Mouse (Mus musculus): Measurements from ENCODE around the gene Slc46a3. TPM values are rescaled to one million over a fixed set of nuclear protein-coding genes. Genes with fewer than 3 reads are reported as not detected.
"Not testable (repeated sequence)": the region's sequence is repeated elsewhere in the genome, so short reads cannot be mapped to it uniquely, and the experiment has no call there.

Slc46a3 gene
- total RNA-seq, 2 experiments from 2014 or later = 16.7 to 23.9 TPM

GRCm38 (mm10) chr5:147898254-147898653 lies 3.6 kb upstream of the Slc46a3 start:
- no peak for ATAC-seq (replicated peaks; ENCODE audit: low FRiP score, low TSS enrichment, poor library complexity, severe bottlenecking)

- ATAC-seq (replicated peaks; ENCODE audit: low FRiP score, low TSS enrichment, poor library complexity, severe bottlenecking) = not testable (repeated sequence)
Measured at GRCm38 (mm10) chr5:147896501-147896900, 1.9 kb upstream of the Slc46a3 start.

- ATAC-seq (replicated peaks; ENCODE audit: low FRiP score, low TSS enrichment, poor library complexity, severe bottlenecking) = 0 out of 2 replicates have a peak, but pooled peaks have one; percentile 6
Measured at GRCm38 (mm10) chr5:147895436-147896198, 1.0 kb upstream of the Slc46a3 start.

- no peak for ATAC-seq (replicated peaks; ENCODE audit: low FRiP score, low TSS enrichment, poor library complexity, severe bottlenecking)
Measured at GRCm38 (mm10) chr5:147893766-147894454, 705 bp downstream of the Slc46a3 start.

- peak; percentile 54 for ATAC-seq (replicated peaks; ENCODE audit: low FRiP score, low TSS enrichment, poor library complexity, severe bottlenecking)
Measured at GRCm38 (mm10) chr5:147893143-147893542, 1.5 kb downstream of the Slc46a3 start.

- ATAC-seq (replicated peaks; ENCODE audit: low FRiP score, low TSS enrichment, poor library complexity, severe bottlenecking) = no peak
Measured at GRCm38 (mm10) chr5:147892735-147893134, 1.9 kb downstream of the Slc46a3 start.

GRCm38 (mm10) chr5:147888313-147889297 lies 6.0 kb downstream of the Slc46a3 start:
- peak; percentile 91 for ATAC-seq (replicated peaks; ENCODE audit: low FRiP score, low TSS enrichment, poor library complexity, severe bottlenecking)

- no peak for ATAC-seq (replicated peaks; ENCODE audit: low FRiP score, low TSS enrichment, poor library complexity, severe bottlenecking)
Measured at GRCm38 (mm10) chr5:147883581-147883980, 11.0 kb downstream of the Slc46a3 start.

- ATAC-seq (replicated peaks; ENCODE audit: low FRiP score, low TSS enrichment, poor library complexity, severe bottlenecking) = peak; percentile 89
Measured at GRCm38 (mm10) chr5:147879971-147880682, 14.5 kb downstream of the Slc46a3 start.

GRCm38 (mm10) chr5:147877520-147877919 lies 17.1 kb downstream of the Slc46a3 start:
- ATAC-seq (replicated peaks; ENCODE audit: low FRiP score, low TSS enrichment, poor library complexity, severe bottlenecking) = 0 out of 2 replicates have a peak, but pooled peaks have one; percentile 28

- ATAC-seq (replicated peaks; ENCODE audit: low FRiP score, low TSS enrichment, poor library complexity, severe bottlenecking) = no peak
Measured at GRCm38 (mm10) chr5:147875210-147875609, 19.4 kb downstream of the Slc46a3 start.

- no peak for ATAC-seq (replicated peaks; ENCODE audit: low FRiP score, low TSS enrichment, poor library complexity, severe bottlenecking)
Measured at GRCm38 (mm10) chr5:147874491-147875065, 20.0 kb downstream of the Slc46a3 start.

GRCm38 (mm10) chr5:147871091-147871820 lies 23.4 kb downstream of the Slc46a3 start:
- no peak for ATAC-seq (replicated peaks; ENCODE audit: low FRiP score, low TSS enrichment, poor library complexity, severe bottlenecking)

GRCm38 (mm10) chr5:147870296-147870695 lies 24.3 kb downstream of the Slc46a3 start:
- ATAC-seq (replicated peaks; ENCODE audit: low FRiP score, low TSS enrichment, poor library complexity, severe bottlenecking) = no peak

- no peak for ATAC-seq (replicated peaks; ENCODE audit: low FRiP score, low TSS enrichment, poor library complexity, severe bottlenecking)
Measured at GRCm38 (mm10) chr5:147869568-147869967, 25.0 kb downstream of the Slc46a3 start.

GRCm38 (mm10) chr5:147868674-147869073 lies 25.9 kb downstream of the Slc46a3 start:
- ATAC-seq (replicated peaks; ENCODE audit: low FRiP score, low TSS enrichment, poor library complexity, severe bottlenecking) = no peak

- peak; percentile 93 for ATAC-seq (replicated peaks; ENCODE audit: low FRiP score, low TSS enrichment, poor library complexity, severe bottlenecking)
Measured at GRCm38 (mm10) chr5:147860449-147861261, 34.0 kb downstream of the Slc46a3 start, which contains the start of gene Pomp. Pomp (plus strand) TSS chr5:147860461.
